Mouse (Mus musculus) midbrain, embryonic 12.5 days (tissue): ENCODE measurements around the gene Wasf1. TPM values are rescaled to one million over a fixed set of nuclear protein-coding genes. Genes with fewer than 3 reads are reported as not detected.

Experiments used
- ATAC-seq: fragments of 200-750 bp; cut with Nextera tagmentation; 2 replicates; pipeline ENCODE4 v1.8.0; 2017; ENCODE audit warnings: low read depth, moderate TSS enrichment, moderate library complexity; ENCODE audit not compliant: low FRiP score
- H3K27ac ChIP-seq: fragments of 300-500 bp; sonication (generic); replicated peaks from 2 replicates; pipeline ENCODE4 v1.5.1; 2016; ENCODE audit warnings: mild to moderate bottlenecking
- H3K27me3 ChIP-seq: fragments of 300-500 bp; sonication (generic); 2 replicates; pipeline ENCODE4 v1.6.1; 2016; ENCODE audit warnings: mild to moderate bottlenecking
- H3K36me3 ChIP-seq: fragments of 300-500 bp; sonication (generic); 2 replicates; pipeline ENCODE4 v1.6.1; 2016
- H3K4me1 ChIP-seq: fragments of 300-500 bp; sonication (generic); 2 replicates; pipeline ENCODE4 v1.6.1; 2016
- H3K4me2 ChIP-seq: fragments of 300-500 bp; sonication (generic); replicated peaks from 2 replicates; pipeline ENCODE4 v1.6.1; 2016; ENCODE audit warnings: mild to moderate bottlenecking, moderate library complexity
- H3K4me3 ChIP-seq: fragments of 300-500 bp; sonication (generic); 2 replicates; pipeline ENCODE4 v1.5.1; 2016; ENCODE audit warnings: mild to moderate bottlenecking
- H3K9ac ChIP-seq: fragments of 300-500 bp; sonication (generic); replicated peaks from 2 replicates; pipeline ENCODE4 v1.6.1; 2016; ENCODE audit warnings: mild to moderate bottlenecking, moderate library complexity
- H3K9me3 ChIP-seq: fragments of 300-500 bp; sonication (generic); 2 replicates; pipeline ENCODE4 v1.6.1; 2016; ENCODE audit warnings: mild to moderate bottlenecking
- WGBS: fragments of 180-500 bp; shearing (Covaris S2); methylation state at CpG from one replicate; pipeline ENCODE4 v1.1.7; 2016; 5-methylcytosine and 5-hydroxymethylcytosine counted together
- polyA plus RNA-seq: library from polyadenylated mRNA; unstranded; fragments of >200 nt; fragmentation: Nextera tagmentation; extraction: Ambion mirVana; gene quantifications from 2 replicates; pipeline ENCODE4 v1.2.1, GENCODE M21; 2016

Wasf1 gene
- polyA plus RNA-seq, 1 experiment from 2014 or later = 74.8 TPM

DNA sequence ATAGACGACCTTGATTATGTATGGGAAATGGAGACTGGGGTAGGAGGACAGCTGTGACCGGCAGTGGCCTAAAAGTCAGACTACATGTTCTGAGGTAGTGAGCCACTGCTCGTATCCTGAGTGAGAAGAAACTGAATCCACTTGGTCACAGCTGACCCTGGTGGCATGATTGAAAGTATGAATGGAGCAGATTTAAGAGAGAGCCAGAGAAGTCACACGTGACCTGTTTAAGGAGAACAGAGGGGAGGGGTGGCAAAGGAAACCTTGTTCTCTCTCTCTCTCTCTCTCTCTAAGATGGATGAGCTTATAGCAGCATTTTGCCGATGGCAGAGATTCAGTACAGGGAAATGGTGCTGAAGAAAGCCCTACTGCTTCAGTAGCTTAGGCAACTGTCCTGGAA lies 13.4 kb downstream of the Wasf1 start:
- Histone ChIP-seq H3K9ac (no peak overlapping the region), H3K27me3 (no peaks in the 10 kb centered on the region), H3K4me3 (no peak overlapping the region), H3K36me3 (no peaks in the 10 kb centered on the region), H3K9me3 (no peaks in the 10 kb centered on the region), H3K27ac (no peak overlapping the region), H3K4me2 (no peak overlapping the region), H3K4me1 (peaks cover 6% of the 10 kb centered on the region; the same call in 1 of the 2 replicates)
- WGBS = 68% methylated on average over 5 of the region's 5 CpGs
- ATAC-seq = no peak

DNA sequence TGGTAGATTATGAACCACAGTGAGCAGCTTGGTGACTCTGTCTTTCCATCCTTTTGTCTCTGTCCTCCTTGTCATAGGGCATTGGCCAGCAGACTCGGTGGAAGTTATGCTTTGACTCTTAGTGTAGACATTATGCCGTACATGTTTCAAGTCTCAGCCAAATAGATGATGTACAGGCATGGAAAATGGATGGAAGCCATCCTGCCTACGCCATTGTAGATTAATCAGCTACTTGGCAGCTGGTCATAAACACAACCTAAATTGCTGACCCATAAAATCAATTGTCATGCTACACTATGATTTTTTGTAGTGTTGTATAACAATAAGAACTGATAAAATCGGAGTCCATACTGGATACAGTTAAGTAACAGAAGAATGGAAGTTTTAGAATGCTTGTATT lies 18.5 kb downstream of the Wasf1 start:
- Histone ChIP-seq H3K36me3 (no peaks in the 10 kb centered on the region), H3K9me3 (no peaks in the 10 kb centered on the region), H3K4me2 (no peak overlapping the region), H3K9ac (no peak overlapping the region), H3K27me3 (no peaks in the 10 kb centered on the region), H3K4me1 (peaks cover 3% of the 10 kb centered on the region; the same call in 1 of the 2 replicates), H3K4me3 (no peak overlapping the region), H3K27ac (no peak overlapping the region)
- ATAC-seq = no peak
- 84% methylated on average over 4 of the region's 4 CpGs for WGBS

DNA sequence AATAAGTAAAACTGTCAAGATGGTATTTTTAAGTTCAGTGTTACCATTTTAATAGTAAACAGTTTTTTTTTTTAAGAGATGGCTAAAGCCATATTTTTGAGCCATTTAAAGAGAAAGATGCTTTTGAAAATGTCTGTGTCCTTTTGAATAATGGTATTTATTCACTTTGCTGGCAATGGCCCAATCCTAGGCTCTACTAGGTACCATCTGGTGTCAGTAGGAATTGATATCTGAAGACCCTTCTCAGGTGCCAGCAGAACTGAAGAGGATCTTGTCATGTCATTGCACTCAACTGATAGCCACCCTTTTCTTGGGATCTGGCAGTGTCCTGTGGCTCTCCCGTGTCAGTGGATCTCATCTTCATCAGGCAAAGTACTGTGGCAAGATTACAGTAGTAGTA lies 22.9 kb downstream of the Wasf1 start:
- no peaks in the 10 kb centered on the region for H3K36me3 ChIP-seq
- ATAC-seq = no peak
- no peak overlapping the region for H3K4me3 ChIP-seq
- WGBS = 87% methylated on average over 1 of the region's 1 CpGs
- H3K27me3 ChIP-seq = no peaks in the 10 kb centered on the region
- peaks cover 7% of the 10 kb centered on the region; the same call in 1 of the 2 replicates for H3K4me1 ChIP-seq
- H3K27ac ChIP-seq = no peak overlapping the region
- no peak overlapping the region for H3K4me2 ChIP-seq
- H3K9me3 ChIP-seq = no peaks in the 10 kb centered on the region
- no peak overlapping the region for H3K9ac ChIP-seq

DNA sequence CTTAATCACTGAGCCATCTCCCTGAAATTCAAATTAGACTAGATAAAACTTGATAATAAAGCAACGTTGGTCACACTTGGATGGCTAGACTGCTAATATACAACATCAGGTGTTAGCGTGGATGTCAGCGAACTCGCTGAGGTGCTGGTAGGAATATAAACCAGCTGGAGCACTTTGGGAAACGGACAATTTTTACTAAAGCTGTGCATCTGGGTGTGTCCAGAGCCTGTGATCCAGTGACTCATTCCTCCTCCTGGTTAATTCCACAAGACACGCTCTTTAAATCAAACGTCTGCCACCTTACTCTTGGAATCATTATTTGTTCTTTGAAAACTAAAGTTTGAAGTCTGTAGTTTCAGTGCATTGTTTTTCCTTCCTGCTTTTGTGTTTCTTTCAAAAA lies 23.5 kb downstream of the Wasf1 start:
- Histone ChIP-seq H3K4me3 (no peak overlapping the region), H3K27me3 (no peaks in the 10 kb centered on the region), H3K9me3 (no peaks in the 10 kb centered on the region), H3K4me1 (peaks cover 7% of the 10 kb centered on the region; the same call in 1 of the 2 replicates), H3K27ac (no peak overlapping the region), H3K4me2 (no peak overlapping the region), H3K36me3 (no peaks in the 10 kb centered on the region), H3K9ac (no peak overlapping the region)
- no peak for ATAC-seq
- 85% methylated on average over 7 of the region's 7 CpGs for WGBS

DNA sequence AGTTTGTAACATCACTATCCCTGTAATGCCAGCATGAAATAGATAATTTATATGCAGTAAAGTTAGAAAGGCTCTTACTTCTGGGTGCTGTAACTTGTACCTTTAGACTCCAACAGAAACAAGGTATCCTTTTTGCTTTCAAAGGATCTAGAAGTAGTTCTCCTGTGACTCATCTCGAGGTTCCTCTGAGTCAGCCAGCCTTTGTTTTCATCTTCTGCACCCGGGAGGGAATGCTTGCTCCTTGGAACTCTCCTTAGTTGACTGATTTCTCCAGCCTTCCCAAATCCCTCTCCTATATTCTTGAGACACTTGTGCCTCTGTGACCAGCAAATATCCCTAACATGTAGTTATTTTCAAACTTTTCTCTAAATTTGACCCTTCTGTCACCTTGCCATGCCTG lies 25.3 kb downstream of the Wasf1 start:
- Histone ChIP-seq H3K27me3 (no peaks in the 10 kb centered on the region), H3K9me3 (no peaks in the 10 kb centered on the region), H3K27ac (no peak overlapping the region), H3K36me3 (0 out of 2 replicates have a peak, but pooled peaks cover 4% of the 10 kb centered on the region), H3K4me2 (no peak overlapping the region), H3K4me1 (peaks cover 7% of the 10 kb centered on the region; the same call in 1 of the 2 replicates), H3K9ac (no peak overlapping the region), H3K4me3 (no peak overlapping the region)
- ATAC-seq = no peak
- 41% methylated on average over 2 of the region's 2 CpGs for WGBS

DNA sequence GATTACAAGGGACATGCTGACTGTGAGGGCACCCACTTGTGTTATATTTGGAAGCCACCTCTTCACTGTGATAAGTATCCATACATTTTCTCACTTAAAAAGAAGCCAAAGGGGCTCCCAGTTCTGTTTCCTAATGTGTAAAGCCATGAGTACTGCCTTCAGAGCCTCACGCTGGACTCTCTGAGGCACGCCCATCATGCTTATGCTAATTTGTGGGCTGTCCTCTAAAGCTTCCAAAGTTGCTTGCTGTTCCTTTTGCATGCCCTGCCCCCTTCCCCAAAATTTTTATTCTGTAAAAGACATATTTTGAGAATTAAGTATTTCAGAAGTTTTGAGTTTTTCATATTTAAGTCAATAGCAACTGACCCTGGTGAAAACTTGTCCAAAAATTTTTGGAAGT lies 27.5 kb downstream of the Wasf1 start:
- Histone ChIP-seq H3K4me3 (no peak overlapping the region), H3K27ac (no peak overlapping the region), H3K27me3 (no peaks in the 10 kb centered on the region), H3K4me1 (peaks cover 7% of the 10 kb centered on the region; the same call in 1 of the 2 replicates), H3K9me3 (no peaks in the 10 kb centered on the region), H3K4me2 (no peak overlapping the region), H3K36me3 (0 out of 2 replicates have a peak, but pooled peaks cover 4% of the 10 kb centered on the region), H3K9ac (no peak overlapping the region)
- ATAC-seq = no peak
- 51% methylated on average over 2 of the region's 2 CpGs for WGBS

DNA sequence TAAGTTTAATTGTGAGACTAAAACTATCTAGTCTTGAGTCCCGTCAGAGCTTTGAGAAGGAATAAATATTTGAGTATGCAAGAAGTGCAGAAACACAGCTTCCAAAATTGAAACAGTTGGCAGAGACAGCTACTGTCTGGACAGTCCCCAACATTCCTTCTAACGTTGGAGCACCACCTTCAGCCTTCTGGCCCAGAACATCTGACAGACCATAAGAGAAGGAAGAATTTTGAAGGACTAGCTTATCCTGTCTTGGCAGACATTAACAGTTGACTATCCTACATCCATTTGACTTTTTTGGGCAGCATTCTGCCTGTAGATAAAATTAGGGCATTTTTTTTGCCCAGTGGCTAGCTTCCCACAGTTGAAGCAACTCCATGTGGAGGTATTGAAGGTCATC lies 32.0 kb downstream of the Wasf1 start:
- 92% methylated on average over 2 of the region's 2 CpGs for WGBS
- ATAC-seq = no peak
- Histone ChIP-seq H3K4me3 (no peak overlapping the region), H3K27ac (no peak overlapping the region), H3K4me2 (no peak overlapping the region), H3K9ac (no peak overlapping the region), H3K4me1 (peaks cover 4% of the 10 kb centered on the region; the same call in 1 of the 2 replicates), H3K9me3 (no peaks in the 10 kb centered on the region), H3K27me3 (no peaks in the 10 kb centered on the region), H3K36me3 (0 out of 2 replicates have a peak, but pooled peaks cover 4% of the 10 kb centered on the region)

DNA sequence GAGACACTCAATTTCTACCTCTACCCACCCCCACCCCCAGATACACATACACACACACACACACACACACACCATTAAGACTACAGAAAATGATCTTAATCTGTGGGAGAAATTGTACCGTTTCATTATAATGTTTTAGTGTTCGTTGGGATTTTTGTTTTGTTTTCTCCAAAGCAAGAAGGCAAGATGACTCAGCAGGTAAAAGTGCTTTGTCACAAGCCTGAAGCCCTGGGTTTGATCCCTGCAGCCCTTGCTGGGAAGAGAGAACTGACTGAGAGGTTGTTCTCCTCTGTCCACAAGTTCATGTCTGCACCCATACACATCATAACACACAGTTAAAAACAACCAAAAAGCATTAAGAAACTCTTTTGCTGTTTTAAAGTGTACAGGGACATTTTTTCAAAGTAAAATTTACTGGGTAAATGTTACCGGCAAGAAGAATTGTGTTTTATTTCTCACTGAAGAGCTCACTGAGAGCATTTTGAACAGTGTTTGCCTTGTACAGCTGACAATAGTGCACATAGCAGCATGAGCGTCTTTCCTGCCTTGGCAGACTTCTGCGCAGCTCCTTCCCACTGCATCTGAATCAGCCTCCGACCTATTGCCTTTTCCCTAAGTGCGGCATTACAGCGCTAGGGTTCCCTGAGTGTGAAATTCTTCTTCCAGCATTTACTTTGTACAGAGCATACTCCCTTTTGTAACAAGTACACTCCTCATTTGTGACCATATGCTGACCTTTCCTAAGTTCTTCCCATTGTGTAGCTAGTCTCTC lies 35.6 kb downstream of the Wasf1 start:
- no peaks in the 10 kb centered on the region for H3K9me3 ChIP-seq
- 87% methylated on average over 8 of the region's 8 CpGs for WGBS
- H3K9ac ChIP-seq = no peak overlapping the region
- no peaks in the 10 kb centered on the region for H3K4me1 ChIP-seq
- H3K4me2 ChIP-seq = no peak overlapping the region
- no peak overlapping the region for H3K27ac ChIP-seq
- no peak overlapping the region for H3K4me3 ChIP-seq
- no peak for ATAC-seq
- H3K27me3 ChIP-seq = no peaks in the 10 kb centered on the region
- H3K36me3 ChIP-seq = peaks cover 10% of the 10 kb centered on the region

DNA sequence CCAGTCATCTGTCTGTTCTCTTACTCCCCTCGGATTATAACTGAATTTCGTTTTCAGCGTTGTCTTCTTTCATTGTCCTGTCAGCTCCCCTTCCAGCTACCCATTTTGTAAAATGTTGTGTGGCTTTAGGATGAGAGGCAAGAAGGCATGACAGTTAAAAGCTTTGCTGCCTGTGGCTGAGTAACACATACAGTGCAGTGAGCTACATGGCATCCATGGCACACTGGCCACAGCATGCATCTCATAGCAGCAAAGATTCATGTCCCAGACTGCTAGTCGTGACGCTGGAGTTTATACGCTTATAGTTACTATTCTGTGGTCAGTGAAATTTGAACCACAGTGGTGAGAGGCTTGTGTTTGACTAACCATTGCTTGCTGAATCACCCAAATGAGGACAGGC lies 36.2 kb downstream of the Wasf1 start:
- Histone ChIP-seq H3K9me3 (no peaks in the 10 kb centered on the region), H3K27me3 (no peaks in the 10 kb centered on the region), H3K27ac (no peak overlapping the region), H3K9ac (no peak overlapping the region), H3K4me1 (no peaks in the 10 kb centered on the region), H3K4me2 (no peak overlapping the region), H3K36me3 (peaks cover 13% of the 10 kb centered on the region), H3K4me3 (no peak overlapping the region)
- WGBS = 87% methylated on average over 6 of the region's 6 CpGs
- ATAC-seq = no peak

DNA sequence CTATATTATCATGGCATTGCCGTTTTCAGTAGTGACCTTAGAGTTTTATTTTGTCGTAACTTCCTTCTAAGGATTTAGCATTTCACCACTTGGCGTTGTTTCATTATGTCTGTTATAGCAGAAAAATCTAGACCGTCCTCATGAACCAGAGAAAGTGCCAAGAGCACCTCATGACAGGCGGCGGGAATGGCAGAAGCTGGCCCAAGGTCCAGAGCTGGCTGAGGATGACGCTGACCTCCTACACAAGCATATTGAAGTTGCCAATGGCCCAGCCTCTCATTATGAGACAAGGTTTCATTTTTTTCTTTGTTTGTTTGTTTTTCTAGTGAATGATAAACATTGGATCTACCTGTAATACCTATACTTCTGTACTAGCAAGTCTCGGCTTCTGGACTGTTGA lies 49.7 kb downstream of the Wasf1 start:
- Histone ChIP-seq H3K4me3 (no peak overlapping the region), H3K9me3 (no peaks in the 10 kb centered on the region), H3K27ac (no peak overlapping the region), H3K9ac (no peak overlapping the region), H3K4me2 (no peak overlapping the region), H3K27me3 (no peaks in the 10 kb centered on the region), H3K4me1 (no peaks in the 10 kb centered on the region), H3K36me3 (peaks cover 56% of the 10 kb centered on the region)
- no peak for ATAC-seq
- 96% methylated on average over 8 of the region's 8 CpGs for WGBS

DNA sequence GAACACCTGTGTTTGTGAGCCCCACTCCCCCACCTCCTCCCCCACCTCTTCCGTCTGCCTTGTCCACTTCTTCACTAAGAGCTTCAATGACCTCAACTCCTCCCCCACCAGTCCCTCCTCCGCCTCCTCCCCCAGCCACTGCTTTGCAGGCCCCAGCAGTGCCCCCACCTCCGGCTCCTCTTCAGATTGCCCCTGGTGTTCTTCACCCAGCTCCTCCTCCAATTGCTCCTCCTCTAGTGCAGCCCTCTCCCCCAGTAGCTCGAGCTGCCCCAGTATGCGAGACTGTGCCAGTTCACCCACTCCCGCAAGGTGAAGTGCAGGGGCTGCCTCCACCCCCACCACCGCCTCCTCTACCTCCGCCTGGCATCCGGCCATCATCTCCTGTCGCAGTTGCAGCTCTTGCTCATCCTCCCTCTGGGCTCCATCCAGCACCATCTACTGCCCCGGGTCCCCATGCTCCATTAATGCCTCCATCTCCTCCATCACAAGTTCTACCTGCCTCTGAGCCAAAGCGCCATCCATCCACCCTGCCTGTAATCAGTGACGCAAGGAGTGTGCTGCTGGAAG lies 53.0 kb downstream of the Wasf1 start:
- H3K36me3 ChIP-seq = peaks cover 74% of the 10 kb centered on the region
- H3K4me1 ChIP-seq = no peaks in the 10 kb centered on the region
- H3K4me3 ChIP-seq = no peak overlapping the region
- H3K27me3 ChIP-seq = no peaks in the 10 kb centered on the region
- WGBS = 89% methylated on average over 13 of the region's 13 CpGs
- no peak overlapping the region for H3K9ac ChIP-seq
- H3K9me3 ChIP-seq = no peaks in the 10 kb centered on the region
- H3K27ac ChIP-seq = no peak overlapping the region
- H3K4me2 ChIP-seq = no peak overlapping the region
- no peak for ATAC-seq

DNA sequence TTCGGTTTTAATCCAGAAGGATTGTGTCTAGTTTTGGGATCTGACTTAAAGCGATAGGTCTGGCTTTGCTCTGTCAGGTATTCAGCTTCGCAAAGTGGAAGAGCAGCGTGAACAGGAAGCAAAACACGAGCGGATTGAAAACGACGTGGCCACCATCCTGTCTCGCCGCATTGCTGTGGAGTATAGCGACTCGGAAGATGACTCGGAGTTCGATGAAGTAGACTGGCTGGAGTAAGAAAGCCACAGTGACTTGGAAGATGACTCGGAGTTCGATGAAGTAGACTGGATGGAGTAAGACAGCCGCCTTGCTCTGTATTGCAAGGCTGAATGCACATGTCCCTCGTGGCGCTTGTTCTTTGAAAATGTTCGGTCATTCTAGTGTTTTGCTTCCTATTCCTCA lies 54.3 kb downstream of the Wasf1 start:
- Histone ChIP-seq H3K9ac (no peak overlapping the region), H3K36me3 (peaks cover 66% of the 10 kb centered on the region), H3K4me3 (no peak overlapping the region), H3K27ac (no peak overlapping the region), H3K4me1 (peaks cover under 1% of the 10 kb centered on the region), H3K27me3 (no peaks in the 10 kb centered on the region), H3K9me3 (no peaks in the 10 kb centered on the region), H3K4me2 (no peak overlapping the region)
- no peak for ATAC-seq
- 94% methylated on average over 20 of the region's 20 CpGs for WGBS
